Mouse (Mus musculus) lung, postnatal 0 days (tissue): ENCODE measurements at regions not wholly inside any gene's neighbourhood (a gene's known extent, or its start where the extent isn't known, plus 50 kb on each side); places are given as distances from the start of the nearest gene placed in this dataset.

Experiments
- CTCF ChIP-seq: IDR thresholded peaks from 2 replicates; pipeline ENCODE4 v1.5.1; 2016; ENCODE audit warnings: antibody characterized with exemption, mild to moderate bottlenecking
- EP300 ChIP-seq: IDR thresholded peaks from 2 replicates; pipeline ENCODE4 v1.6.1; 2016; ENCODE audit warnings: antibody characterized with exemption, mild to moderate bottlenecking, control low read depth

GRCm38 (mm10) chr6:67106493-67106892 lies 69.2 kb upstream of the Gadd45a start:
- no peak for TF ChIP-seq CTCF
- TF ChIP-seq EP300 = no peak
